ENCODE assay signal across 9 mouse cellular contexts in the genomic region with DNA sequence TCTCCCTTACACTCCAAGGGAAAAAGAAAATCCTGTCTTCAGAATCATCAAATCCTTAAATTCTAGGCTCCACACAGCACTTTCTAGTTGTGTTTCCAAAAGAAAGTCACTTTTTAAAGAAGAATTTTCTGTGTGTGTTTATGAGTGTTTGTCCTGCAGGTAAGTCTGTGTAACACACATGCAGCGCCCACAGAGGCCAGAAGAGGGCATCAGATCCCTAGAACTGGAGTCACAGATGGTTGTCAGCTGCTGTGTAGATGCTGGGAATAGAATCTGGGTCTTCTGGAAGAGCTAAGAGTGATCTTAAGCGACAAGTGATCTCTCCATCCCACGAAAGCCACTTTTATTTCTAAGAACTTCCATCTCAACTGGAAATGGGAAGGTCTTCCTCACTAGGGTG. TPM values are rescaled to one million over a fixed set of nuclear protein-coding genes. Genes with fewer than 3 reads are reported as not detected.
A peak's percentile ranks its signal among the peaks of the same experiment; 100 is the strongest.
DNase-seq lines count a peak whose midpoint lies in the region; ATAC-seq and TF ChIP-seq lines count a peak whose summit lies in the region.
"Had no signal": no experiment of that assay in that cellular context is flagged by ENCODE, and none has a peak within 500 bp of the region (broad histone marks: within the 10 kb centered on the region; RNA-seq: fewer than 3 reads in every experiment).

No protein-coding gene starts in this region.

- peaks cover 17% of the 10 kb centered on the region for H3K4me1 ChIP-seq in liver, adult 2 months (ENCODE audit: control insufficient read depth, insufficient read depth, low read length)
- peaks cover 28% of the 10 kb centered on the region for H3K4me1 ChIP-seq in liver, embryonic 12.5 days
- peaks cover 41% of the 10 kb centered on the region for H3K4me1 ChIP-seq in limb, embryonic 10.5 days
- H3K4me1 ChIP-seq in thymus, adult 2 months (replicated peaks; ENCODE audit: control insufficient read depth, insufficient read depth, low read length), result peaks cover 47% of the 10 kb centered on the region
- H3K4me1 ChIP-seq in forebrain, embryonic 10.5 days, result peaks cover 31% of the 10 kb centered on the region

- no peaks in the 10 kb centered on the region for H3K36me3 ChIP-seq in liver, adult 2 months (ENCODE audit: control insufficient read depth, insufficient read depth, low read length)
- no peaks in the 10 kb centered on the region for H3K36me3 ChIP-seq in liver, embryonic 12.5 days
- no peaks in the 10 kb centered on the region for H3K36me3 ChIP-seq in limb, embryonic 10.5 days
- no peaks in the 10 kb centered on the region for H3K36me3 ChIP-seq in thymus, adult 2 months (ENCODE audit: control insufficient read depth, insufficient read depth, low read length)
- H3K36me3 ChIP-seq in forebrain, embryonic 10.5 days (replicated peaks), result no peaks in the 10 kb centered on the region

- no peak overlapping the region for H3K4me2 ChIP-seq in liver, embryonic 12.5 days

- no peak for ATAC-seq in liver, embryonic 12.5 days

- no peak for DNase-seq in liver, adult 2 months (ENCODE audit: extremely low read depth, low read depth, low spot score)
- peak; percentile 81 for DNase-seq in R1 (ENCODE audit: low read depth, low spot score)
- peak; percentile 43 for DNase-seq in limb, embryonic 10.5 days (ENCODE audit: low spot score)
- DNase-seq in thymus, adult 2 months, result peak; percentile 76
- DNase-seq in forebrain, embryonic 10.5 days (ENCODE audit: extremely low spot score, low spot score), result no peak
- no peak for DNase-seq in layer of hippocampus, adult 11-12 months (ENCODE audit: low spot score)
- DNase-seq in cerebellum, adult 11-12 months, result no peak
- DNase-seq: gastrocnemius, postnatal 36 days had no signal

- no peak for TF ChIP-seq POLR2A in liver, adult 2 months (IDR thresholded peaks at IDR 0.05; ENCODE audit: extremely low read depth, insufficient read depth, low read length)
- TF ChIP-seq POLR2A in thymus, adult 2 months (IDR thresholded peaks at IDR 0.05; ENCODE audit: control insufficient read depth, extremely low read depth, insufficient read depth, low read length, poor library complexity), result no peak

- no peak overlapping the region for H3K27ac ChIP-seq in liver, adult 2 months (replicated peaks; ENCODE audit: insufficient read depth, low read depth, low read length)
- H3K27ac ChIP-seq in liver, embryonic 12.5 days, result no peak overlapping the region
- H3K27ac ChIP-seq in limb, embryonic 10.5 days, result no peak overlapping the region
- no peak overlapping the region for H3K27ac ChIP-seq in thymus, adult 2 months (ENCODE audit: control insufficient read depth, insufficient read depth, low read length)
- H3K27ac ChIP-seq in forebrain, embryonic 10.5 days, result no peak overlapping the region

- H3K79me2 ChIP-seq in liver, adult 2 months (ENCODE audit: control insufficient read depth, insufficient read depth, low read length), result no peaks in the 10 kb centered on the region

- no peaks in the 10 kb centered on the region for H3K9me3 ChIP-seq in liver, embryonic 12.5 days (replicated peaks)
- no peaks in the 10 kb centered on the region for H3K9me3 ChIP-seq in limb, embryonic 10.5 days (replicated peaks)
- peaks cover 5% of the 10 kb centered on the region; the same call in 1 of the 2 replicates for H3K9me3 ChIP-seq in forebrain, embryonic 10.5 days

- H3K27me3 ChIP-seq in liver, adult 2 months (ENCODE audit: control insufficient read depth, insufficient read depth, low read length), result no peaks in the 10 kb centered on the region
- H3K27me3 ChIP-seq in liver, embryonic 12.5 days (replicated peaks), result 0 out of 2 replicates have a peak, but pooled peaks cover 3% of the 10 kb centered on the region
- no peaks in the 10 kb centered on the region for H3K27me3 ChIP-seq in limb, embryonic 10.5 days (ENCODE audit: low read depth, poor library complexity, severe bottlenecking)
- H3K27me3 ChIP-seq in thymus, adult 2 months (ENCODE audit: control insufficient read depth, insufficient read depth, low read length), result no peaks in the 10 kb centered on the region
- no peaks in the 10 kb centered on the region for H3K27me3 ChIP-seq in forebrain, embryonic 10.5 days (ENCODE audit: poor library complexity, severe bottlenecking)

- H3K9ac ChIP-seq in liver, adult 2 months (ENCODE audit: low read depth, low read length), result no peak overlapping the region
- no peak overlapping the region for H3K9ac ChIP-seq in liver, embryonic 12.5 days

- H3K4me3 ChIP-seq in liver, adult 2 months (ENCODE audit: insufficient read depth, low read depth, low read length), result no peak overlapping the region
- H3K4me3 ChIP-seq in liver, embryonic 12.5 days, result no peak overlapping the region
- no peak overlapping the region for H3K4me3 ChIP-seq in limb, embryonic 10.5 days
- H3K4me3 ChIP-seq in thymus, adult 2 months (ENCODE audit: control insufficient read depth, insufficient read depth, low read length), result no peak overlapping the region
- H3K4me3 ChIP-seq in forebrain, embryonic 10.5 days, result no peak overlapping the region

- WGBS in liver, adult 2 months, result 85% methylated on average over 3 of the region's 3 CpGs
- WGBS in liver, embryonic 12.5 days (ENCODE audit: insufficient replicate concordance), result 57% methylated on average over 3 of the region's 3 CpGs
- 67% methylated on average over 3 of the region's 3 CpGs for WGBS in limb, embryonic 10.5 days
- 88% methylated on average over 3 of the region's 3 CpGs for WGBS in thymus, adult 2 months
- 70% methylated on average over 3 of the region's 3 CpGs for WGBS in forebrain, embryonic 10.5 days

- peak; percentile 61 for TF ChIP-seq CTCF in liver, adult 2 months (IDR thresholded peaks at IDR 0.05; ENCODE audit: low read depth, low read length)
- TF ChIP-seq CTCF in thymus, adult 2 months (IDR thresholded peaks at IDR 0.05; ENCODE audit: borderline replicate concordance, control insufficient read depth, extremely low read depth, insufficient read depth, low read length, poor library complexity), result no peak

RNA-seq across cellular contexts. Expression of gene Srp14, which starts 8.3 kb away (rescaled TPM):
- 59.7 and 72.8 TPM in 2 replicates for total RNA-seq in liver, adult 2 months (2014; rRNA removed)
- polyA plus RNA-seq in liver, adult 2 months (2012; rRNA removed), result 33.4 and 37.3 TPM in 2 replicates
- 130 TPM in 2 replicates for polyA plus RNA-seq in liver, embryonic 12.5 days (2016; fragmentation: Nextera tagmentation; extraction: Ambion mirVana)
- 227 and 232 TPM in 2 replicates for polyA plus RNA-seq in limb, embryonic 10.5 days (2016; fragmentation: Nextera tagmentation; extraction: Ambion mirVana)
- polyA plus RNA-seq in thymus, adult 2 months (2012; rRNA removed), result 59.9 and 82.7 TPM in 2 replicates
- polyA plus RNA-seq in forebrain, embryonic 10.5 days (2016; fragmentation: Nextera tagmentation; extraction: Ambion mirVana), result 238 and 240 TPM in 2 replicates

Comparison
In these comparisons a context has a peak if more than half of its experiments do, and no peak if none do; other contexts are left out.
1. DNase-seq: peak in R1 (single experiment), limb, embryonic 10.5 days (single experiment) and thymus, adult 2 months (single experiment); none in liver, adult 2 months (single experiment), forebrain, embryonic 10.5 days (single experiment), layer of hippocampus, adult 11-12 months (single experiment) and cerebellum, adult 11-12 months (single experiment).